Comparison of ENCODE assay signal across 8 mouse cellular contexts in genomic region chrX:48383643-48384042, GRCm38 (mm10). TPM values are rescaled to one million over a fixed set of nuclear protein-coding genes. Genes with fewer than 3 reads are reported as not detected.
DNase-seq lines count a peak whose midpoint lies in the region; ATAC-seq and TF ChIP-seq lines count a peak whose summit lies in the region.

No protein-coding gene starts in this region.

- peak; percentile 20; the same call in 1 of the 2 replicates for ATAC-seq in frontal cortex, adult (ENCODE audit: low TSS enrichment)
- ATAC-seq in monocyte, adult 5-6 weeks (replicated peaks; ENCODE audit: insufficient number of reproducible peaks, low FRiP score, low TSS enrichment, poor library complexity, severe bottlenecking) = no peak

- TF ChIP-seq CTCF in brain, embryonic 14.5 days (IDR thresholded peaks at IDR 0.05; ENCODE audit: borderline replicate concordance, extremely low read depth, insufficient read depth, insufficient read length) = peak; percentile 69

- intact Hi-C loops in left cerebral cortex, postnatal 36 days (cut with DNase I) = loop anchor here (10.0 kb wide), 1 partner anchor 109 kb away; no protein-coding TSS in a partner anchor

- no peak for TF ChIP-seq POLR2A in brain, embryonic 14.5 days (IDR thresholded peaks at IDR 0.05; ENCODE audit: borderline replicate concordance, extremely low read depth, insufficient read depth, insufficient read length, poor library complexity, severe bottlenecking)

- DNase-seq in layer of hippocampus, adult 11-12 months (ENCODE audit: low spot score) = peak; percentile 27
- DNase-seq in layer of hippocampus, adult 9-11 months = no peak
- peak; percentile 16 for DNase-seq in ES-CJ7 (ENCODE audit: low read depth, low spot score)
- peak; percentile 31 for DNase-seq in brain, embryonic 14.5 days (ENCODE audit: low read depth)
- peak; percentile 7 to 13 for DNase-seq in left cerebral cortex, postnatal 36 days (ENCODE audit: low spot score in 2 of 2)
- peak; percentile 1 for DNase-seq in retina, adult 2 months (ENCODE audit: low read depth, low spot score)

RNA-seq across cellular contexts. Expression of gene Bcorl1, which starts 42.5 kb away (rescaled TPM):
- polyA plus RNA-seq in brain, embryonic 14.5 days (2012; rRNA removed) = 5.1 and 11.3 TPM in 2 replicates
- total RNA-seq in left cerebral cortex, postnatal 36 days (2021) = 10 to 100 TPM; 17.9 to 20.4 TPM
- 2.1 to 13.5 TPM (median 4.3 TPM) in 3 replicates for total RNA-seq in monocyte, adult 5-6 weeks (2017)
